Mouse (Mus musculus): ENCODE data around the gene N4bp2.
"Not testable (repeated sequence)": the region's sequence is repeated elsewhere in the genome, so short reads cannot be mapped to it uniquely, and the experiment has no call there.

Gene N4bp2

DNA sequence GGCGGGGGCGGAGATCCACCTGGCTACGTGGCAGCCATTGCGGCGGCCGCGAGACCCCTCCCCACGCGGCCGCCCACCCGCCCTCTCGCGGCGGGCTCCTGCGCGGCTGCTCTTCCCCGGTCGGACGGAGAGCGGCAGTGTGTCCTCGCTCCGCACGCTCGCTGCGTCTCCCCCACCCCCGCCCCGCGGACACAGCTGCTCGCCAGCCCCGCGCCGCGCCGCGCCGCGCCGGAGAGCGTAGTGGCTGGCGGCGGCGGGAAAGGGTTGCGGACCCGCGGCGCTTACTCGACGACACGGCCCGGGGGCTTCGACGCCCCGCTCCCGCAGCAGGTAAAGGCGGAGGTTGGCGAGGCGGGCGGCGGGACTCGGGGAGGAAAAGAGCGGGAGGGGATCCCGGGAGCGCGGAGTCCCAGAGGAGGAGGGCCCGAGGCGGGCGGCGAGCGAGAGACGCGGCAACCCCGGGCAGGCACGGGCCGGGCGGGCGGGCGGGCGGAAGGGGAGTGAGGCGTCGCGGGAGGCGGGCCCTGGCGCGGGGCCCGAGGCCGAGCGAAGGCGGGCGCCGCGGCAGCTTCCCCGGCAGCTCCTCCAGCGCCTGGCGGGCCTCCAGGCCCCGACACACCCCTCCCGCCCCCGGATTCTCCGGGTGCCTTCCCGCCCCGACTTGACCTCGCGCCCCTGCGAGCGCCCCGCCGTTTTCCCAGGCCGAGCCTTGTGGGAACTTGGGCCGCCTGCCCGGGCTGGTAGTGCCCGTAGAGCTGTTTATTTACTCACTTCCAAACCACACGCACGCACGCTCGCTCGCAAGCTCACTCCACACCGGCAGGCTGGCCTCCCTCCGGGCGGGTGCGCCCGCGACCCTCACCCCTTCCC, 830 bp downstream of the N4bp2 start:
- peak; percentile 53 to 61 for DNase-seq (ENCODE audit: low spot score in 2 of 2)

DNA sequence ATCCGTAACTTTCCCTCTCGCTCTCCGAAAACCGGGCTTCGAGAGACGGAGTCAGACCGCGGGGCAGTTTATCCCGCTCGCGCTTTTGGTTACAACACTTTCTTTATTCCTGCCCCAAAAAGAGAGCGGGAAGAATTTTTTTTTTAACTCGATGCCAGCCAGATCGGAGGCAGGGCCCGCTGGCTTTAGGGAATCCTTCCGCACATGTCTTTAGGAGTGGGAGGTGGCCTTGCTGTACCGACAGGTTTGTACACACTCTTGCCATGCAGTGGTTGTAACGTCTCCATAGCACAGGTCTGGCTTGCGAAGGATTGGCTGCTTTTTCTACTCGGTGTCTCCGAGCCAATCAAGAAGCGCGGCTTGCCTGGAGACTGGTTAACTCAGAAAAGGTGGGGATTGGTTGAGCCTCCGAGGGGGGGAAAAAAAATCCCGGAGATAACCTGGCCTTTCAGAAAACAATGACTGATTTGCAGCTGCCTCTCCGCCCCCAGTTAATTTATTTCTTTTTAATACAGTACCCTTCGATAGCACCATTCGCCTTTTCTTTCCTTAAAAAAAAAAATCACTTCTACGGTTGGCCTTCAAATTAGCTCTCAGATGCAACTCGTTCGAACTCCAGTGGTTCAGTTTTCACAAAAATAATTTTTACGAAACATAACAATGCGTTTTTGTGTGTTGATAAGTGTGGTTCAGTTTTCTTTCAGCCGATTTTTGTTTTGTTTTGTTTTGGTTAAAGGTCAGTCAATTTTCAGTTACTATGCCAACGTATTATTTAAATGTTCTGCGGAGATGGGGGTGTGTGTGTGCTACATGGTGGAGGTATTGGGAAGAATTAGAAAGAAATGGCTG, 1.7 kb downstream of the N4bp2 start:
- peak; percentile 86 to 93 for DNase-seq (ENCODE audit: low spot score in 2 of 2)

DNA sequence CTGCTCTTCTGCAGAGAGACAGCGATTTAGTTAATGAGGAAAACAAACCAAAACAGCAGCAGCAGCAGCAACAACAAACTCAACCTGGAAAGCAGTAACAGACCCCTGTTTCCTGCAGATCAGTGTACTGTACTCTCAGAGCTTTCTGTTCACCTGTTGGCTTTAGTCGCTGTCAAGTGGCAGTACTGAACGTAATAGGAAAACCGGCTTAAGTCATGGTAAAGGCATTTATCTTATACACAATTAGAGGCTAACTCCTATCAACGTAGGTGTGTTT, 2.3 kb downstream of the N4bp2 start:
- DNase-seq (ENCODE audit: low spot score in 2 of 2), result peak in 1 of 2 experiments; percentile 2

DNA sequence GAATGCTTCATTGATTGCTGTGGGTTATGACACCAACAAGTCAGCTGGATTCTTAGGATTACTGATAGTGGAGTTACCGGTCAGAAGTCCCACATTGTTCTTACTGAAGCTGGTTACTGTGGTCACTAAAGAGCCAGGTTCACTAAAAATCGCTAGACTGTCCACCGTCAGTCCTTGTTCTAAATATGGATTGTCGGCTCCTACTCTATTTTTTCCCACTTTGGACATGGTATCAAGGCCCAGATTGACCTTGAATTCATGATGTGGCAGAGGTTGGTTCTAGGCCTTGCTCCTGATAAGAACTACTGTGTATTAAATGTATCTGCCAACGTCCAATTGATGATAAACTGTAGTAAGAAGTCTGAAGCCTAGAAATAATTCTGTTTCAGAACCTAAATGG, 4.7 kb downstream of the N4bp2 start:
- no peak for DNase-seq (ENCODE audit: low spot score in 2 of 2)

DNA sequence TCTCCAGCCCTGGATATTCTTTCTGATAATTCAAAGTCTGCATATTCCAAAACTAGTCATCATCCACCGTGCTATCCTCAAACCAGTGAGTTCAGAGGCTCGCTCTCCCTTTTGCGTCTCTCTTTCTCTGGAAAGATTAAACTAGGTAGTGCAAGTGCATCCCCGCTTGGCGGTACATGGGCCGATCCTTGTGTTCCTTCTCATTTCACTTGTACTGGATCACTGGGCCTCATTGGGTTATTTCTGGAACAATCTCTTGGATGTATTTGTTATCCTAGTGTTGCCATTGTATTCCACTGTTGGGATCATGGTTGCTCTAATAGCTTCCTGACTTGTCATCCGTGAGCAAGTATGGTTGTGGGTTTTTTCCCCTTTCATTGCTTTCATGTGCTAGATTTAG, 6.7 kb downstream of the N4bp2 start:
- no peak for DNase-seq (ENCODE audit: low spot score in 2 of 2)

DNA sequence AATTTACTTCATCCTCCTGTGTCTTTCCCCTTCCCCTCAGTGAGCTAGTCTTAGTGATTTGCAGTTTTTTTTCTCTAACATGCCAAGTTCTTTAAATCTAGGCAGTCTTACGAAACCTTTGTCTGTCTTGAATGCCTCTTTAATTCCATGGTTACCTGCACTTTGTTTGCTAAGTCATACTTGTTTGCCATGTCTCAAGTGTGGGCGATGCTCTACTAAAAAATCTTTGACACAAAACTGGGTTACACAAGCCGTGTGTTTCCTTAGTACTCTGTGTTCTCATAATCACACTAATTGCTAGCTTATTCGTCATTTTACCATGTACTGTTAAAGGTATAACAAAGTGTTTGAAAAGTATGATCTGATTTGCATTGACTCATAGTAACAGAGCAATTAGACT, 7.2 kb downstream of the N4bp2 start:
- DNase-seq (ENCODE audit: low spot score in 2 of 2), result no peak

DNA sequence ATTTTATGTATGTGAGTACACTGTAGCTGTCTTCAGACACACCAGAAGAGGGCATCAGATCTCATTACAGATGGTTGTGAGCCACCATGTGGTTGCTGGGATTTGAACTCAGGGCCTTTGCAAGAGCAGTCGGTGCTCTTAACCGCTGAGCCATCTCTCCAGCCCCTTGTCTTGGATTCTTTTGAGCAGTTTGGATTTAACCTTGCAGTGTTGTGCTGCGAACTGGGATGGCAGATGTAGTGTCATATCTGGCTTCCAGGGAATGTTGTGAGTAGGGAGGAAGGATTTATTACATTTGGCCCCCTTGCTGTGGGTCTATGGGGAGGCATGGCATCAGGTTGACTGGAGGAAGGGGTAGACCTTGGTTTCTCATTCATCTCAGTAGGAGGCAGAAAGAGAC, 10.6 kb downstream of the N4bp2 start:
- DNase-seq (ENCODE audit: low spot score in 2 of 2), result not testable (repeated sequence)

DNA sequence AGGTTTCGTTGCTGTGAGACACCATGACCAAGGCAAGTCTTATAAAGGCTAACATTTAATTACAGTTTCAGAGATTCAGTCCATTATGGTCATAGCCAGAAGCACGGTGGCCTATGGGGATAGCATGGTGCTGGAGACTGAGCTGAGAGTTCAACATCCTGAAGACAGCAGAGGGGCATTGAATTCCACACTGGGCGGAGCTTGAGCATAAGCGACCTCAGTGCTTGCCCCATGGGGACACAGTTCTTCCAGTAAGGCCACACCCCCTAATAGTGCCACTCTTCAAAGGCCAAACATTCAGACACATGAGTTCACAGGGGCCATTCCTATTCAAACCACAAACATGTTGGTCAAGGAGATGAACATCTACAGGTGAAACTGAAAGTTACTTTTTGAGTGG, 12.8 kb downstream of the N4bp2 start:
- DNase-seq (ENCODE audit: low spot score in 2 of 2), result no peak

DNA sequence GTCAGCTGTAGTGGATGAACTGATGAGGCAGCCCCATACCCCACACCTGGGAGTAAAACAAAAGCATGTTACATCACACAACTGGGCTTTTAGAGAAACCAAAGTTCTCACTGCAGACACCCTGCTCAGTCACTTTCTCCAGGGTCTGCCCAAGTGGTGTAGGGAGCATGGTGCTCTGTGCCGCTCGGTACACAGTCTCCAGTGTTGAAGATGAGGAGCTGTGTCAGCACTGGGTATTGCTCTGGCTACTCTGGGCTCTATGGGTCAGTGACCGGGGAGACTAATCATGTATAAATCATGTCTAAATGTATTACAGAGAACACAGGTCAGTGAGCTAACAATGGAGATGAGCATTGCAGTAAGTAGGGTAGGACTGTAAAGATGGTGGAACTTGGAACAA, 13.6 kb downstream of the N4bp2 start:
- no peak for DNase-seq (ENCODE audit: low spot score in 2 of 2)

DNA sequence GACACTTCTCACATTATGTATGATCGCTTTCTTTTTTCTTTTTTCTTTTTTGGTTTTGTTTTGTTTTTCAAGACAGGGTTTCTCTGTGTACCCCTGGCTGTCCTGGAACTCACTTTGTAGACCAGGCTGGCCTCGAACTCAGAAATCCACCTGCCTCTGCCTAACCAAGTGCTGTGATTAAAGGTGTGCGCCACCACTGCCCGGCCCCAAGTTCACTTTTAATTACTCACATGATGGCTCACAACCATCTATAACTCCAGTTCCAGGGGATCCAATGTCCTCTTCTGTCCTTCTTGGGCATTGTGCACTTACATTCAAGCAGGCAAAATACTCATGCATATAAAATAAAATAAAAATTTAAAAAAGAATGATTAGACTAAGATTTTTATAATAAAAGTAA, 15.7 kb downstream of the N4bp2 start:
- DNase-seq (ENCODE audit: low spot score in 2 of 2), result not testable (repeated sequence)

DNA sequence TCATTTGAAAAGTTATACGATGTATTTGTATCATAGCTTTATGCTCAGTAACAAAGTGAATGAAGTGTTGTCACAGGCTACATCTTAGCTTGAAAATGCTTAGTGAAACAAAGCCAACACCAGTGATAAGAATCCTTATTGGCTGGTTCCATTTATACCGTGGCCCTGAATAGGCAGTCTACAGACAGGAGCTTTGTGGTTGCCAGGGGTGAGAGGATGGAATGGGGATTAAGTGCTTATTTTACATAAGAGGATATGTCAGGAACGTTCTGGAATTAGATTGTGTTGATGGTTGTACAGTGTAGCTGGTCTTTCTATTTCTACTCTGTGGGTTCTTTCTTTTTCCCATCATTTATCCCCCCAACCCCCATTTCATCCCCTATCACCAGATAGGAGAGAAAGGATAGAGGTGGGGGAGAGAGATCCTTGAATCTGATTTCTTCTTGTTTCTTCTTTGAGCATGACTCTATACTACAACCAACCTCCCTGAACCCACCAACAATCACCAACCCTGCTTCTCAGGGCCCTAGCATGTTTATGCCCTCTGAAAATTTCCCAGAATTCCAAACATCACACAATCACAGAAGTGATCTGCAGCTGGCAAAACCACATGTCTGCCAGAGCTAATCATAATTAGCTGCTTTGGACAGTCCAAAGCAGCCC, 16.2 kb downstream of the N4bp2 start:
- DNase-seq (ENCODE audit: low spot score in 2 of 2), result no peak

DNA sequence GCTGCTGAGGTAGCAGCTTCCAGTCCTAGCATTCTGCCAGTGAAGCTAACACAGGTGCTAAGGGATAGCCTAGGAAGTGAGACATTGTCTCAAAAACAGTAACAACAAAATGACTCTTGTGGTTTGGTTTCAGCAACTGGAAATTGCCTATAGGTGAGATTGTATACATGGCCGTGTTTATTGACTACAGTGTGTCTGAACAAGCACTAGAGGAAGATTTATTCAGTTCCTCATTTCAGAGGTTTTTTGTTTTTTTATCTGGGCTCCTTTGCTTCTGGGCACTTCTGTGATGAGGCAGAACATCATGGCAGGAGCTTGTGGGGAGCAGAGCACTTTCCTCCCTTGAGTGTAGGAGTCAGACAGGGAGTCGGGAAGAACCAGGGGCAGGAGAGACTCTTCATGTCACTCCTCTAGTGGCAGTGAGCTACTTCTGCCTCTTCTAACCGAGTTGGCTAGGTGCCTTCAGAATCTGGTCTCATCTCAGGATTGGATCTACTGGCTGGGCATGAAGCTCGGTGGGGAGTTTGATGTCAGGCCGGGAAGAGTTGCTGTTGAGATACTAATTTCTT, 17.9 kb downstream of the N4bp2 start:
- no peak for DNase-seq (ENCODE audit: low spot score in 2 of 2)

DNA sequence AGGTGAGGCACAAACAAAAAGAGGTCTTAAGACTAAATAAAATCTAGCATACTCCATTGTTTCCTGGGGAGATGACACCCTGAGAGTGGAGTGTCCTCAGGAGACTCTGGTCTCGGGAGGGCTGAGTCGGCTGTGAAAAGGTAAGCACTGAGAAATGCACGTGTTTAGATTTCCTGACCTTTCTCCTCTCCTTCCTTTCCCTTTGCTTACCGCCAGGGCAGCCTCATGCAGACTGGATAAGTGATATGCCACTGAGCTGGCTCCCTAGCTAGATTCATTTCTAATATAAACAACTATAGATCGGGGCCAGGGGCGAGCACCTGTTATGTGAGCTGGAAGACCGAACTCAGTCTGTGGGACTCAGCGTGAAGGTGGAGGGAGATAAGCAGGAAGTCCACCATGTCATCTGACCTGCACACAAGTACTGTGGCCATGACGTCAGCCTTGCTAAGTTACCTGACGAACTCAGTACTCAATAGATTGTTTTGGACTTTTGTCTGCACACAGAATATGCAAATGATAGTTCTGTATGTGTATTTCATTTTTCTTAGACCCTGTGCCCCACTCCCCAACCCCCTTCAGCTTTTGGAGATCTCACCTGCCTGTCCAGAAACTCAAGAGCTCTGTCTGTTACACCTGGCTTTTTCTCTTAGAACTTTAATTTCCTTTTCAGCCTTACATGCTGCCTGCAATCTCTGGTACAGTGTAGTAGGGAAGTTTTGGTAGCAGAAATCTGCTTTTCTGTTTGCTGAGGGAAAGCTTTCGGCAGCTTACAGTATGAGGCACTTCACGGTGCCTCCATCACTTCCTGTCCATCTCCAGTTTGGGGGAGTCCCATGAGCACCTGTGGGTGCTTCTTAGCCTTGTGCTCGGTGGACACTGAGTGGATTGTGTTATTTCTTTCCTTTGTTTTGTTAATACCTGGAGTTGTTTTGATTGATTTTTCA, 18.7 kb downstream of the N4bp2 start:
- no peak for DNase-seq (ENCODE audit: low spot score in 2 of 2)

DNA sequence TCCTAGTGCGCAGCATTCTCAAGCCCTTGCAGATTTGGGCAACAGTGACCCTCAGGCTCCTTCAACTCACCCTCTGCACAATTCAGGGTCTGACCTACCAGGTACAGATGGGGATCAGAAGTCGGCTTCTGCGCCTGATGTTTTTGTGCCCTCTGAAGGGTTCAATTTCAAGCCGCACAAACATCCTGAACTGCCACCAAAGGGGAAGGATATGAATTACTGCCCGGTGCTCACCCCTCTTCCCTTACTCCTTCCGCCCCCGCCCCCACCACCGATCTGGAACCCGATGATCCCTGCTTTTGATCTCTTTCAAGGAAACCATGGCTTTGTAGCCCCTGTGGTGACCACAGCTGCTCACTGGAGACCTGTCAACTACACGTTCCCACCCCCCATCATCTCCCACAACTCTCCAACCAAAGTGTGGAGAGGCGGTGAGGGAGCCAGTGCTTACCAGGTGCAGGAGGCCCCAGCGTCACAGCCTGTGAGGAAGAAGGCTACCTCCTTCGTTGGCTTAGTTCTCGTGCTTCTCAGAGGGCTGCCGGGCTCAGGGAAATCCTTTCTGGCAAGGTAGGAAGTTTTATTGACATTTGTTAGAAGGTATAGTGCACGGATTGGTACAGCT, 27.4 kb downstream of the N4bp2 start:
- no peak for DNase-seq (ENCODE audit: low spot score in 2 of 2)

DNA sequence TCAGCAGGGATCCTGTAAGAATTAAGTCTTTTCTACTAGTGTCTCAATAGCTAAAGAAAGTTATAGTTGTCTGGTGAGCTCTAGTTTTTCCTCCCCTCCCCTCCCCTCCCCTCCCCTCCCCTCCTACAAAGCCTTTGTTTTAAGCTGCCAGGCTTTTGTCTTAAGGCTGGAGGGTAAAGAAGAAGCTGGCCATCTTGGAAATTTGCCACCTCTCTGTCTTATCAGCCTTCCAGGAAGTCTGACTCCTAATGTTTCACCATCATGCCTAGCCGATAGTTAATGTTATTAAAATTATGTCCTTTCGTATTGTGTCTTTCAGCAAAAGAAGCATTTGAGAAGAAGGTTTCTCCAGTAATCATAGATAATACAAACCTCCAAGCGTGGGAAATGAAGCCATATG, 30.9 kb downstream of the N4bp2 start:
- no peak for DNase-seq (ENCODE audit: low spot score in 2 of 2)

DNA sequence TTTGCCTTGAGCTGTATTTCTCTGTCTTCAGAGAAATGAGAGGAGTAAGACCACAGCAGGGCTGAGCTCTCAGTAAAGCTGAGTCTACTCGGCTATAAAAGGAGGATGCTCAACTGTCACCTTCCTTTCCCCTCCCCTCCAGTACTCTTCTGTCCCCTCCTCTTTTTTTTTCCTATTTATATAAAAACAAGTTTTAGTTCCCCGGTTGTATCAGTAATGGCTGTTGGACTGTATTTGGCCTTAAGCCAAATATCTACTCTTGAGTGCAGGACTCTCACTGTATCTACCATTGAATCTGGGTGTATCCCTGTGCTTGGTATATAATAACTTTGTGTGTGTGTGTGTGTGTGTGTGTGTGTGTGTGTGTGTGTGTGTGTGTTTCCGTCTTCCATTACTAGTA, 31.4 kb downstream of the N4bp2 start:
- no peak for DNase-seq (ENCODE audit: low spot score in 2 of 2)

DNA sequence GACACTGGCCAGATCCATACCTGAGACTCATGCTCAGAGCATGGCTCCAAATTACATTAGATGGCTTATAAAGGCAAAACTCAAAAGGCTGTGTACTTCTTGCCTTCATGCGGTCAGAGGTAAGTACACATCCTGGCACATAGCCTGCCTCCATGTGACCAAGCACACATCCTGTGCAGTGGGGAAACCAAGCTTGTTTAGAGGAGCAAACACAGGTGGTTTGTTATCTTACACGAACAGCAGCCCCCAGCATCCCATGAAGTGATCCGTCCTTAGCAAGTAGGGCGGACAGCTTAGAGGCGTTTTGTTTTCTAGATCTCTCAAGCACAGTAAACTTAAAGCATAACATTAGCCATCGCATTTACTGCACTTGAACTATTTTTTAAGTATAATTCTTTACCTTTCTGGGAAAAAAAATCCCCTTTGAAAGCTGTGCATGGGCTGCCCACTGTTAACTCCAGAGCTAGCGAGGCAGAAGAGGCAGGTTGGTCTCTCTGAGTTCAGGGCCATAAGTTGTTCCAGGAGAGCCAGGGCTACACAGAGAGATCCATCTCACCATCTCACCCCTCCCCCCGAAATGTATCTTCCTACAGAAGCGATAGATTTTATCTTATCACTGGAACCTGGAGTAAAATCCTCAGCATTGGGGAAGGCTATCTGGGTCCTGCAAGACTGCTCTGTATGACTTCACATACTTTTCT, 32.1 kb downstream of the N4bp2 start:
- no peak for DNase-seq (ENCODE audit: low spot score in 2 of 2)

DNA sequence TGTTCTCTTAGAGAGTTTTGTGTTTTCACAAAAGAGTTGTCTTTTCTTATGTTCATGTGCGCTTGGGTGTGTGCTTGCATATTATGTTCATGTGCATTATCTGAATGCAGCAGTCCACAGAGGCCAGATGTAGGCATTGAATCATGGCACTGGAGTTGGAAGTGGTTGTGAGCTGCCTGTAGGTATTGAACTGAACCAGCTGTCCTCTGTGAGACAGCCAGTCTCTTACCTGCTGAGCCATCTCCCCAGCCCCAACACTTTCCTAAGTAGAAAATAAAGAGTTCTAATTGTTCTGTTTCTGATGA, 32.6 kb downstream of the N4bp2 start:
- DNase-seq (ENCODE audit: low spot score in 2 of 2), result no peak

DNA sequence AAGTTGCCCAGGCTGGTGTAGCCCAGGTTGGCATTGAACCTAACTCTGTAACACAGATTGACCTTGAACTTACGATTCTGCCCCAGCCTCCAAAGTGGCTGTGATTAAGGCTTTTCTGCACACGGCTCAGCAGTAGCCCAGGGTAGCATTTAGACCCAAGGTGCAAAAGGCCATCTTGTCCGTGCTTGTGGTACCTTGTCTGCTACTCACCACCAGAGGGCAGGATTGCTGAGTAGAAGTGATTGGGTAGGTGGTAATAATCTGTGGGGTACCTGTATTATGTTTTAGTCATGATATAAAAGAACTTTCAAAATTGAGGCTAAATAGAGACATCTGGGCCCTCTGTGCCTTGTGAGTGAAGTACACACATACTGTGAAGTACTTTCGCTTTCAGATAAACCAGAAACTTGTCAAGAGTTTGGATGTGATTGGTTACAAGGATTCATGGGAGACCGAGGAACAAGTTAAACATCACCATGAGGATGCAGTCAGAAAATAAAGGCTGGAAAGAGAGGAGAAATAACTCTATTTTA, 60.3 kb downstream of the N4bp2 start:
- peak in 1 of 2 experiments; percentile 24 for DNase-seq (ENCODE audit: low spot score in 2 of 2)

DNA sequence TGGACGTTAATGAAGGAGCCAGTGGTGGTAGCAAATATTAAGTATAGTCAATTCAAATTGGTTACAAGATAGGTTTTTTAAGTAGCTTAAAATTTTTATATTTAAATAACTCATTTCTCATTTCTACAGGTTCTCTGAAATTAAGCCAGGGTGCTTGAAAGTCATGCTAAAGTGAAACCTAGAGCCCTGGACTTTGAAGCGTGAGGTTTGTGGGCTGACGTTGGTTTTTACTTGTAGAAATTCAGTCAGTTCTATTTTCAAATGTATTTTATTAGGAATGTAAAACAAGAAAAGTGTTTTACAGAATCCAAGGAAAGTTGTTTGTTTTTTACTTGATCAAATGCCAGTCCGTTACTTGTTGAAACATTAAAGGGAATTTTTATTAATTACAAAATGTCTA, 63.2 kb downstream of the N4bp2 start:
- DNase-seq (ENCODE audit: low spot score in 2 of 2), result no peak

Data from frontal cortex, postnatal 36 days (tissue).